Mouse (Mus musculus) liver, embryonic 14 days (tissue): Measurements from ENCODE around the gene Osbp. TPM values are rescaled to one million over a fixed set of nuclear protein-coding genes. Genes with fewer than 3 reads are reported as not detected.

ENCODE experiments used
- polyA plus RNA-seq: library from polyadenylated mRNA; depleted of rRNA; stranded (reverse); fragments of >200 nt; gene quantifications from 2 replicates; pipeline ENCODE4 v1.2.3, GENCODE M21; 2012; rRNA removed

Osbp gene
- polyA plus RNA-seq = 11.2 and 12.4 TPM in 2 replicates

DNA sequence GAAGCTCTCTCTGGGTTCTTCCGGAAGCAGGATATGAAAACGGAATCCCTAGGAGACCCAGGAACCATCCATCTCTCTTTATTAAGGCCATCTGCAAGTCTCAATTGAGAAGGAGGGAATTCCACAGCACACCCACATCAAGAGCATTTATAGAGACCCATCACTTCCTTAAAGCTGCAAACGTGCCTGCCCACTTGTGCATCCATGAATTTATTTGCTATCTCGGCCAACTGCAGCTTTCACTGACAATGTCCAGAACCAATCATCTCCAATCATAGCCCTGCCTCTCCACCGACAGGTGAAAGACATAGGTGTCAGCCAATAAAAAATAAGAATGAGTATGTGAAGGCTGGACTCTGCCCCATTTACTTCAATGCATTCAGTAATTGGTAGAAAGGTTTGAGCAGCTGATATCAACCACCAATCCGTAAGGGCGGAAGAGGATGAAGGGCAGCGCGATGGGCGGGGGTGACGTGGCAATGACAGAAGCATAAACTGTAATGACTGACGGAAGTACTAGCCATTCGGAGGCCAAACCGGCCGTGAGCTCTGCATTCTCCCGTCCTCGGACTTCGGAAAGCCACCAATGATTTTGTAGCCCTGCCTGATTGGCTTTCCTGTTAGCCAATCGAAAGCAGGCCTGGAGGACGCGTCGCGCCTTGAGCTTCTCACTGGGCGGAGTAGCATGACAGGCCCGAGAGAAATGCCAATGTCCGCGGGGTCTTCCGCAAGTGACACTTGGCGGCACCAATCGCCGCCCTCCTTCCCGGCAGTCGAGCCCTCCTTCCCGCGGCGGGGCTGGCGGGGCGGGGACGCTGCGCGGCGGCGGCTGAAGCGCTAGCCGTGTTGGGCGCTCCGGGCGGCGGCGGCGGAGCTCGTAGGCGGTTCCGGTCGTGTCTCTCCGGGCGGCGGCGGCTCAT is at the start of gene Osbp:
Osbp (plus strand) TSS at position 919 of the 920 bp plus-strand sequence.

GRCm38 (mm10) chr19:12041217-12041616 is 75.5 kb downstream of the Osbp start, which contains the start of gene Olfr1423:
TSS of gene Olfr1423 (minus strand) at chr19:12041317.

Other genes with a start within 250 kb of the Osbp start
- 0.02 and 0.03 TPM in 2 replicates for gene Gif, start 218.4 kb upstream of the Osbp start, polyA plus RNA-seq
- gene Mrpl16, start 195.6 kb upstream of the Osbp start, polyA plus RNA-seq = 30.4 and 31.5 TPM in 2 replicates
- 0.71 and 0.75 TPM in 2 replicates for gene Stx3, start 146.5 kb upstream of the Osbp start, polyA plus RNA-seq
- not detected in 2 replicates for gene Olfr1417, start 126.7 kb upstream of the Osbp start, polyA plus RNA-seq
- not detected in 2 replicates for gene Olfr1418, start 104.9 kb upstream of the Osbp start, polyA plus RNA-seq
- gene Olfr1419, start 90.8 kb upstream of the Osbp start, polyA plus RNA-seq = not detected in 2 replicates
- not detected in 2 replicates for gene Olfr1420, start 79.4 kb upstream of the Osbp start, polyA plus RNA-seq
- gene Patl1, start 53.5 kb upstream of the Osbp start, polyA plus RNA-seq = 6.5 and 9.5 TPM in 2 replicates
- gene Olfr1423, start 75.4 kb downstream of the Osbp start, polyA plus RNA-seq = not detected in 2 replicates
- gene Olfr1424, start 96.7 kb downstream of the Osbp start, polyA plus RNA-seq = not detected in 2 replicates
- not detected in 2 replicates for gene Olfr1425, start 111.8 kb downstream of the Osbp start, polyA plus RNA-seq
- gene Olfr1426, start 126.1 kb downstream of the Osbp start, polyA plus RNA-seq = not detected in 2 replicates
- not detected in 2 replicates for gene Olfr1427, start 137.4 kb downstream of the Osbp start, polyA plus RNA-seq
- gene Olfr1428, start 150.0 kb downstream of the Osbp start, polyA plus RNA-seq = not detected in 2 replicates
- gene Olfr76, start 157.3 kb downstream of the Osbp start, polyA plus RNA-seq = not detected in 2 replicates
- gene Olfr1555-ps1, start 204.2 kb downstream of the Osbp start, polyA plus RNA-seq = not detected in 2 replicates
- not detected in 2 replicates for gene Olfr1431, start 234.7 kb downstream of the Osbp start, polyA plus RNA-seq